Mouse (Mus musculus): Measurements from ENCODE around the gene Sytl5. TPM values are rescaled to one million over a fixed set of nuclear protein-coding genes. Genes with fewer than 3 reads are reported as not detected.
A peak's percentile ranks its signal among the peaks of the same experiment; 100 is the strongest.

Gene Sytl5
- not detected in 2 replicates for polyA plus RNA-seq (2012; ENCODE audit: insufficient read depth, insufficient read length, missing spikeins)

GRCm38 (mm10) chrX:9885322-9885721, at the start of gene Sytl5:
Gene Sytl5, plus strand, starts transcription at chrX:9885622.
- no peak within 1 kb of the TSS for H3K4me3 ChIP-seq (ENCODE audit: insufficient read depth, low read depth, low read length)
- H3K27ac ChIP-seq (replicated peaks; ENCODE audit: low read depth, low read length): no peak within 1 kb of the TSS
- H3K4me1 ChIP-seq (ENCODE audit: control insufficient read depth, insufficient read depth, insufficient read length, low read length): no peaks in the 10 kb centered on the region

DNA sequence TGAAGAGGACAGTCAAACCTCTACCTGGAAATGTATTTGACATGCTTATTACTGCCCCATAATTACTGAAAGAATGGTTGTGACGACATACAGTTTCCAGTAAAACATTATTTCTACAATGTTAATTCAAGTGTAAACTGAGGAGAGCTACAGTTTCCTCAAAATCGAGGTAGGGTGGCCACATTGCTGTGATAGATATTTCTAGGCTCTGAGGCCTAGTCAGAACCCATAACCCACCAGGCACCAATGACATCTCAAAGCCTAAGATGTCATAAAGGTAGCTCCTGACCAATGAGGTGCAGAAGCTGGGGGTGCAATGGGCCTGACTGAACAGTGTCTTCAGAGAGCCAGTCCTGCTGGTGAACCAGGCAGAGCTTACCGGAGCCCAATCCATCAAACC, 38.8 kb upstream of the Sytl5 start, which contains the start of gene Hypm:
Hypm (plus strand) TSS at position 301 of the 400 bp plus-strand sequence.
- H3K27ac ChIP-seq (replicated peaks; ENCODE audit: low read depth, low read length): no peak within 1 kb of the TSS
- no peak within 1 kb of the TSS for H3K4me3 ChIP-seq (ENCODE audit: insufficient read depth, low read depth, low read length)
- H3K4me1 ChIP-seq (ENCODE audit: control insufficient read depth, insufficient read depth, insufficient read length, low read length): no peaks in the 10 kb centered on the region

DNA sequence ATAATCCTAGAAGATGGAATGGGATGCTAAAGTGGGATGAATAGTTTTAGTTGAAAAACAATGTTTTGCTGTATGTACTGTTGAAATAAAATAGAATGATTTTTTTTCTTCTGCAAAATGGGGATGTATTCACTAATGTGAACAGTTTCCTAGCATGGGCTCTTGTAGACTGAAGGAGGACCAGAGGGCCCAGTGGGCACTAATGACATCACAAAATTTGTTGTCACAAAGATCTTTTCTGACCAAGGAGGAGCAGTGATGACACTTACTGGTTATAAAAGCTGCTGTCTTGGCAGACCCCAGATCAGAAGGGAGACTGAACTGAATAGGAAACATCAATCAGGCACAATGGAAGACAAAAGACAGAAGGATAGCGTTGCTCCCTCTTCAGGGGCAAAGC, 36.0 kb upstream of the Sytl5 start, which contains the start of gene H2al3:
H2al3 (plus strand) TSS at position 301 of the 400 bp plus-strand sequence.
- Histone ChIP-seq H3K4me3 (ENCODE audit: insufficient read depth, low read depth, low read length) (no peak within 1 kb of the TSS), H3K27ac (replicated peaks; ENCODE audit: low read depth, low read length) (peak within 1 kb of the TSS; percentile 56; the same call in 1 of the 2 replicates), H3K4me1 (ENCODE audit: control insufficient read depth, insufficient read depth, insufficient read length, low read length) (no peaks in the 10 kb centered on the region)

- H3K4me1 ChIP-seq (ENCODE audit: control insufficient read depth, insufficient read depth, insufficient read length, low read length): no peaks in the 10 kb centered on the region
- no peak overlapping the region for H3K4me3 ChIP-seq (ENCODE audit: insufficient read depth, low read depth, low read length)
- H3K27ac ChIP-seq (replicated peaks; ENCODE audit: low read depth, low read length): no peak overlapping the region
Observed at GRCm38 (mm10) chrX:9861859-9862258, 23.6 kb upstream of the Sytl5 start.

GRCm38 (mm10) chrX:9875519-9875918, 9.9 kb upstream of the Sytl5 start:
- Histone ChIP-seq H3K4me3 (ENCODE audit: insufficient read depth, low read depth, low read length) (no peak overlapping the region), H3K27ac (replicated peaks; ENCODE audit: low read depth, low read length) (no peak overlapping the region), H3K4me1 (ENCODE audit: control insufficient read depth, insufficient read depth, insufficient read length, low read length) (no peaks in the 10 kb centered on the region)

DNA sequence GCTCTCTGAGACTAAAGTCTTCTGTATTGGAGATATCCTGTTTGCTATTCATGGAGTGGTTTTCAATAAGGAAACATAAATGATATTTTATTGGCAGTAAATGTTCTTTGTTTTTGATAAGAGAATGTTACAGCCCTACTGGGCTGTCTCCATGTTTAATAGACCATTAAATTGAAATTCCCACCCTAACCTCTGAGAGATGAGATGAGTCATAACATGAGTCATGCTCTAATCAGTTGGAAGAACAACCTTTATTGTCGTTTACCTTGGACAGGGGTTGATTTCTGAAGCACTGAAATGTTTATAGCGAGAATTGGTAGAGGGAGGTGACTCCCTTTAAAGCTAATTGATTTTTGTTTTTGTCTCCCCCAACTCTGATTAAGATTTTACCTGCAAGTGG, 24.1 kb downstream of the Sytl5 start:
- H3K27ac ChIP-seq (replicated peaks; ENCODE audit: low read depth, low read length): no peak overlapping the region
- no peak overlapping the region for H3K4me3 ChIP-seq (ENCODE audit: insufficient read depth, low read depth, low read length)
- no peaks in the 10 kb centered on the region for H3K4me1 ChIP-seq (ENCODE audit: control insufficient read depth, insufficient read depth, insufficient read length, low read length)

DNA sequence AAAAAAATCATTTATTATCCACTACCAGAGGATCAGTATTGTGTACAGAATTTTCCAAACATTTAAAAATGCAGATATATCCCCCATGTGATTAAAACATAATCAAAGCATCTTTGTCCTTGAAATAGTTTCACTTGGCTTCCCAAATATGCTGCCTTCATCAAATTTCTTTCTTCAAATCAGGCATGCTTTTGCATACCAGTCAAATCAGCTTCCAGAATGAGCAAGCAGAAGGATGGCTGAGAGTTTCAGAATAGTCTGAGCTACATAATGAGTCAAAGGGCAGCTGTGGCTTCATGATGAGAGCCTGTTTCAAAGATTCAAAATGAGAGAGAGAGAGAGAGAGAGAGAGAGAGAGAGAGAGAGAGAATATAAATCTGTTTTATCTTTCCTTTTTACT, 48.4 kb downstream of the Sytl5 start:
- Histone ChIP-seq H3K4me3 (ENCODE audit: insufficient read depth, low read depth, low read length) (no peak overlapping the region), H3K4me1 (ENCODE audit: control insufficient read depth, insufficient read depth, insufficient read length, low read length) (no peaks in the 10 kb centered on the region), H3K27ac (replicated peaks; ENCODE audit: low read depth, low read length) (no peak overlapping the region)

GRCm38 (mm10) chrX:9984094-9984669, 98.8 kb downstream of the Sytl5 start:
- H3K27ac ChIP-seq (replicated peaks; ENCODE audit: low read depth, low read length): no peak overlapping the region
- H3K4me3 ChIP-seq (ENCODE audit: insufficient read depth, low read depth, low read length): no peak overlapping the region
- H3K4me1 ChIP-seq (ENCODE audit: control insufficient read depth, insufficient read depth, insufficient read length, low read length): no peaks in the 10 kb centered on the region

GRCm38 (mm10) chrX:10000718-10001117, 115.3 kb downstream of the Sytl5 start:
- no peak overlapping the region for H3K4me3 ChIP-seq (ENCODE audit: insufficient read depth, low read depth, low read length)
- no peaks in the 10 kb centered on the region for H3K4me1 ChIP-seq (ENCODE audit: control insufficient read depth, insufficient read depth, insufficient read length, low read length)
- no peak overlapping the region for H3K27ac ChIP-seq (replicated peaks; ENCODE audit: low read depth, low read length)

- no peak overlapping the region for H3K4me3 ChIP-seq (ENCODE audit: insufficient read depth, low read depth, low read length)
Observed at GRCm38 (mm10) chrX:10005946-10006345, 120.5 kb downstream of the Sytl5 start.

DNA sequence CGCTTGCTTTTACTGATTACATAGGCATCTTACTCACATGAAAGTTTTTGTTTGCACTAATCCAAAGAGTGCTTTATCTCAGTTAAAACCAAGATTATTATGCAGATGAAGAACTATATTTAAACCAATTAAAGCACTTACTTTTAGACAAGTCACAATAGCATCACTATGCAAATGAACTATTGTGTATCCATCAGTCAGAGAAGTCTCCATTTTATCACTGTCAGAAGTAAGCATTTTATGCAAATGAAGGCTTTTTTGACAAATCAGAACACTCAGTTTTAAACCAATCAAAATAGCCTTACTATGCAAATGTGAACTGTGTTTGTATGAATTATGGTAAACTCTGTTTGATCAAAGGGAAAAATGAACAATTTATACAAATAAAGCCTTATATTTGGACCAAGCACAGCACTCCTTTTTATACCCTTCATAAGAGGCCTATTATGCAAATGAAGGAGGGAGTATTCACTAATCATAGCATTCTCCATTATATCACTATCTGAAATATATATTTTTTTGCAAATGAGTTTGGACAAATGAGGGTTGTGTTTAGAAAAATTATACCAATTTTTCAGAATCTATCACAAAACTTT, 122.4 kb downstream of the Sytl5 start:
- no peak overlapping the region for H3K27ac ChIP-seq (replicated peaks; ENCODE audit: low read depth, low read length)
- no peaks in the 10 kb centered on the region for H3K4me1 ChIP-seq (ENCODE audit: control insufficient read depth, insufficient read depth, insufficient read length, low read length)
- no peak overlapping the region for H3K4me3 ChIP-seq (ENCODE audit: insufficient read depth, low read depth, low read length)

More at GRCm38 (mm10) chrX:10005946-10006345, 120.5 kb downstream of the Sytl5 start:
- no peaks in the 10 kb centered on the region for H3K4me1 ChIP-seq (ENCODE audit: control insufficient read depth, insufficient read depth, insufficient read length, low read length)
- H3K27ac ChIP-seq (replicated peaks; ENCODE audit: low read depth, low read length): no peak overlapping the region

GRCm38 (mm10) chrX:10010202-10010601, 124.8 kb downstream of the Sytl5 start:
- no peak overlapping the region for H3K4me3 ChIP-seq (ENCODE audit: insufficient read depth, low read depth, low read length)
- H3K4me1 ChIP-seq (ENCODE audit: control insufficient read depth, insufficient read depth, insufficient read length, low read length): no peaks in the 10 kb centered on the region
- no peak overlapping the region for H3K27ac ChIP-seq (replicated peaks; ENCODE audit: low read depth, low read length)

GRCm38 (mm10) chrX:10034666-10035065, 149.2 kb downstream of the Sytl5 start:
- H3K27ac ChIP-seq (replicated peaks; ENCODE audit: low read depth, low read length): no peak overlapping the region

More at GRCm38 (mm10) chrX:10034666-10035065, 149.2 kb downstream of the Sytl5 start:
- no peaks in the 10 kb centered on the region for H3K4me1 ChIP-seq (ENCODE audit: control insufficient read depth, insufficient read depth, insufficient read length, low read length)
- H3K4me3 ChIP-seq (ENCODE audit: insufficient read depth, low read depth, low read length): no peak overlapping the region

All from brown adipose tissue, adult 24 weeks (tissue).